Mouse (Mus musculus) CH12.LX (cell line): ENCODE results near the gene Vipr2.
A peak's percentile ranks its signal among the peaks of the same experiment; 100 is the strongest.

Experiments used
- CTCF ChIP-seq, 2 experiments: IDR thresholded peaks in 1 of 2; conservative IDR thresholded peaks in 1 of 2; 2 replicates each; pipeline ENCODE4 v1.5.1; 2011 to 2012; ENCODE audit warnings: low read depth in 2 of 2, low read length in 2 of 2, improper control_type of control experiment in 1 of 2, inconsistent platforms in 1 of 2, mild to moderate bottlenecking in 1 of 2, moderate library complexity in 1 of 2
- EP300 ChIP-seq: IDR thresholded peaks from 2 replicates; pipeline ENCODE4 v1.6.1; 2011; ENCODE audit warnings: low read length, improper control_type of control experiment
- HCFC1 ChIP-seq: IDR thresholded peaks from 2 replicates; pipeline ENCODE4 v1.6.1; 2012; ENCODE audit warnings: low read depth, mild to moderate bottlenecking, inconsistent platforms, low read length, improper control_type of control experiment
- IRF4 ChIP-seq: IDR thresholded peaks from 2 replicates; pipeline ENCODE4 v1.6.1; 2014; ENCODE audit warnings: low read depth, mild to moderate bottlenecking, inconsistent platforms, low read length, improper control_type of control experiment
- MAX ChIP-seq: IDR thresholded peaks from 2 replicates; pipeline ENCODE4 v1.6.1; 2011; ENCODE audit warnings: low read length, improper control_type of control experiment
- MAZ ChIP-seq: IDR thresholded peaks from 2 replicates; pipeline ENCODE4 v1.6.1; 2012; ENCODE audit warnings: low read depth, mild to moderate bottlenecking, inconsistent platforms, low read length, improper control_type of control experiment, moderate library complexity
- MXI1 ChIP-seq: IDR thresholded peaks from 2 replicates; pipeline ENCODE4 v1.6.1; 2011; ENCODE audit warnings: mild to moderate bottlenecking, low read depth, low read length, improper control_type of control experiment
- MYC ChIP-seq: IDR thresholded peaks from 2 replicates; pipeline ENCODE4 v1.6.1; 2011; ENCODE audit warnings: low read depth, mild to moderate bottlenecking, improper control_type of control experiment, low read length
- POLR2A ChIP-seq: IDR thresholded peaks from 2 replicates; pipeline ENCODE4 v1.6.1; 2011; ENCODE audit warnings: low read depth, mild to moderate bottlenecking, improper control_type of control experiment, low read length
- SIN3A ChIP-seq: IDR thresholded peaks from 2 replicates; pipeline ENCODE4 v1.6.1; 2012; ENCODE audit warnings: low read length, improper control_type of control experiment, inconsistent platforms
- TBP ChIP-seq: conservative IDR thresholded peaks from 2 replicates; pipeline ENCODE4 v1.6.1; 2011; ENCODE audit warnings: low read depth, low read length, improper control_type of control experiment
- UBTF ChIP-seq: IDR thresholded peaks from 2 replicates; pipeline ENCODE4 v1.6.1; 2012; ENCODE audit warnings: low read depth, mild to moderate bottlenecking, inconsistent platforms, low read length, improper control_type of control experiment, moderate library complexity
- USF2 ChIP-seq: conservative IDR thresholded peaks from 2 replicates; pipeline ENCODE4 v1.6.1; 2011; ENCODE audit warnings: low read depth, low read length, improper control_type of control experiment
- ZMIZ1 ChIP-seq: IDR thresholded peaks from 2 replicates; pipeline ENCODE4 v1.6.1; 2012; ENCODE audit warnings: low read depth, mild to moderate bottlenecking, inconsistent platforms, low read length, improper control_type of control experiment

GRCm38 (mm10) chr12:116176930-116177329, 99.4 kb downstream of the Vipr2 start:
- no peak for TF ChIP-seq UBTF
- no peak for TF ChIP-seq POLR2A
- no peak for TF ChIP-seq ZMIZ1
- TF ChIP-seq CTCF (conservative IDR thresholded peaks at IDR 0.05 in 1 of 2, IDR thresholded peaks at IDR 0.05 in 1 of 2; ENCODE audit: low read depth in 2 of 2, low read length in 2 of 2): peak; percentile 66 to 71
- TF ChIP-seq MAZ: no peak
- TF ChIP-seq USF2: no peak
- no peak for TF ChIP-seq HCFC1
- no peak for TF ChIP-seq MYC
- TF ChIP-seq TBP: no peak
- no peak for TF ChIP-seq MAX
- no peak for TF ChIP-seq IRF4
- TF ChIP-seq EP300: no peak
- no peak for TF ChIP-seq SIN3A
- no peak for TF ChIP-seq MXI1
